16 mouse cellular contexts compared by ENCODE assay signal in the genomic region with DNA sequence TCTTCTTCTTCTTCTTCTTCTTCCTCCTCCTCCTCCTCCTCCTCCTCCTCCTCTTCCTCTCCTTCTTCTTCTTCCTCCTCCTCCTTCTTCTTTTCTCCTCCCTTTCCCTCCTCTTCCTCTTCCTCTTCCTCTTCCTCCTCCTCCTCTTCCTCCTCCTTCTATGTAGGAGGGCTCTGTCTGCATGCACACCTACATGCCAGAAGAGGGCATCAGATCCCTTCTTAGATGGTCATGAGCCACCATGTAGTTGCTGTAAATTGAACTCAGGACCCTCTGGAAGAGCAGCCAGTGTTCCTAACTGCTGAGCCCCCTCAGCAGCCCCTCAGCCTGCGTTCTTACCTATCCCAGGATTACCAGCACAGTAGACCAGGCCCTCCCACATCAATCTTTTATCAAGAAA.
DNase-seq lines count a peak whose midpoint lies in the region; ATAC-seq and TF ChIP-seq lines count a peak whose summit lies in the region.
"Had no signal": no experiment of that assay in that cellular context is flagged by ENCODE, and none has a peak within 500 bp of the region (broad histone marks: within the 10 kb centered on the region; RNA-seq: fewer than 3 reads in every experiment).

No protein-coding gene starts in this region.

- no peak for DNase-seq in heart, postnatal 0 days (ENCODE audit: low spot score)
- DNase-seq in heart, postnatal 4 days: no peak
- no peak for DNase-seq in left cerebral cortex, adult 2 months (ENCODE audit: extremely low spot score in 1 of 2, low spot score in 2 of 2)
- DNase-seq in left cerebral cortex, adult 18-20 months (ENCODE audit: low spot score in 2 of 2): no peak
- DNase-seq in 416B (ENCODE audit: low read depth) (peak; percentile 5), CH12.LX (ENCODE audit: extremely low read depth) (no peak)
- DNase-seq: adrenal gland, postnatal 25 days; cerebellum, adult 11 months; cerebellum, postnatal 10 days; lung, adult 18-20 months; lung, postnatal 4 days; thymus, adult 2 months had no signal

- in situ Hi-C loops in CH12.LX (cut with MboI; ENCODE audit: low pct_ligation_motif_present, low pct_unique_long_range_greater_than_20kb, low sequenced_read_pairs): no loop called here

- WGBS in heart, postnatal 0 days: 56% methylated on average over 1 of the region's 1 CpGs

- no peaks in the 10 kb centered on the region for H3K27me3 ChIP-seq in heart, postnatal 0 days (ENCODE audit: control insufficient read depth, insufficient read depth, low read length)
- no peaks in the 10 kb centered on the region for H3K27me3 ChIP-seq in CH12.LX (replicated peaks)
- H3K27me3 ChIP-seq: hindbrain, embryonic 12.5 days had no signal

- H3K79me2 ChIP-seq in CH12.LX (replicated peaks; ENCODE audit: control insufficient read depth, extremely low read depth, insufficient read depth, poor library complexity, severe bottlenecking): no peaks in the 10 kb centered on the region

- peak; percentile 25; the same call in 1 of the 2 replicates for TF ChIP-seq CTCF in heart, postnatal 0 days (IDR thresholded peaks at IDR 0.05; ENCODE audit: low read depth)
- TF ChIP-seq CTCF in left cerebral cortex, adult 2 months (IDR thresholded peaks at IDR 0.05): peak; percentile 14
- peak in 1 of 2 experiments; percentile 53; a peak in 2 of 4 replicates for TF ChIP-seq CTCF in CH12.LX (conservative IDR thresholded peaks at IDR 0.05 in 1 of 2, IDR thresholded peaks at IDR 0.05 in 1 of 2; ENCODE audit: low read depth in 2 of 2, low read length in 2 of 2)

- no peak for TF ChIP-seq EP300 in heart, postnatal 0 days (IDR thresholded peaks at IDR 0.05; ENCODE audit: low read depth)
- no peak for TF ChIP-seq EP300 in CH12.LX (IDR thresholded peaks at IDR 0.05; ENCODE audit: low read length)

- no peaks in the 10 kb centered on the region for H3K9me3 ChIP-seq in heart, postnatal 0 days (replicated peaks; ENCODE audit: control insufficient read depth, low read length)
- no peaks in the 10 kb centered on the region for H3K9me3 ChIP-seq in CH12.LX (replicated peaks; ENCODE audit: low read length)
- H3K9me3 ChIP-seq: embryonic facial prominence, embryonic 12.5 days; heart, embryonic 10.5 days; hindbrain, embryonic 12.5 days had no signal

- peak; percentile 42 for TF ChIP-seq RAD21 in CH12.LX (IDR thresholded peaks at IDR 0.05; ENCODE audit: low read depth, low read length)

- no peak for ATAC-seq in heart, postnatal 0 days (ENCODE audit: insufficient read depth, low read depth)
- ATAC-seq in inflammation-experienced regulatory T-cells, adult 6 months: no peak

- TF ChIP-seq POLR2A in CH12.LX (IDR thresholded peaks at IDR 0.05; ENCODE audit: low read depth, low read length): no peak

- no peaks in the 10 kb centered on the region for H3K36me3 ChIP-seq in heart, postnatal 0 days (replicated peaks; ENCODE audit: control insufficient read depth, insufficient read depth, low read length)
- no peaks in the 10 kb centered on the region for H3K36me3 ChIP-seq in CH12.LX (replicated peaks in 1 of 2; ENCODE audit: control insufficient read depth in 1 of 2, insufficient read depth in 1 of 2, low read length in 1 of 2)
- H3K36me3 ChIP-seq: embryonic facial prominence, embryonic 12.5 days; heart, embryonic 10.5 days; hindbrain, embryonic 12.5 days had no signal

- no peaks in the 10 kb centered on the region for H3K4me1 ChIP-seq in heart, postnatal 0 days (ENCODE audit: control insufficient read depth, insufficient read depth)
- H3K4me1 ChIP-seq in CH12.LX (ENCODE audit: control insufficient read depth in 1 of 2, insufficient read depth in 2 of 2): no peaks in the 10 kb centered on the region
- H3K4me1 ChIP-seq: embryonic facial prominence, embryonic 12.5 days; hindbrain, embryonic 12.5 days had no signal

- intact Hi-C loops in left cerebral cortex, adult 2 months (cut with DNase I): no loop called here

- H3K27ac ChIP-seq in heart, postnatal 0 days (ENCODE audit: low read depth): no peak overlapping the region
- H3K27ac ChIP-seq in left cerebral cortex, adult 2 months: no peak overlapping the region
- H3K27ac ChIP-seq in CH12.LX (ENCODE audit: insufficient read depth, low read depth): no peak overlapping the region
- H3K27ac ChIP-seq: embryonic facial prominence, embryonic 12.5 days; heart, embryonic 10.5 days; hindbrain, embryonic 12.5 days had no signal

- H3K9ac ChIP-seq in heart, postnatal 0 days (replicated peaks; ENCODE audit: low read depth, low read length): no peak overlapping the region
- no peak overlapping the region for H3K9ac ChIP-seq in CH12.LX (ENCODE audit: insufficient read depth, low read depth)
- H3K9ac ChIP-seq: embryonic facial prominence, embryonic 12.5 days; hindbrain, embryonic 12.5 days had no signal

- no peak overlapping the region for H3K4me2 ChIP-seq in heart, postnatal 0 days (ENCODE audit: low read depth, low read length)
- H3K4me2 ChIP-seq in CH12.LX (ENCODE audit: insufficient read depth, low read depth, poor library complexity, severe bottlenecking): no peak overlapping the region
- H3K4me2 ChIP-seq: embryonic facial prominence, embryonic 12.5 days; hindbrain, embryonic 12.5 days had no signal

- no peak overlapping the region for H3K4me3 ChIP-seq in heart, postnatal 0 days (ENCODE audit: low read depth, low read length)
- no peak overlapping the region for H3K4me3 ChIP-seq in left cerebral cortex, adult 2 months
- H3K4me3 ChIP-seq in CH12.LX (replicated peaks in 1 of 3; ENCODE audit: low read depth in 2 of 3, low read length in 2 of 3, poor library complexity in 1 of 3): no peak overlapping the region
- H3K4me3 ChIP-seq: embryonic facial prominence, embryonic 12.5 days; heart, embryonic 10.5 days; hindbrain, embryonic 12.5 days had no signal

- dilution Hi-C loops in CH12.LX (cut with MboI; ENCODE audit: extremely low pct_ligation_motif_present, extremely low pct_unique_long_range_greater_than_20kb, low sequenced_read_pairs): no loop called here

TF ChIP-seq in CH12.LX, 34 proteins besides CTCF, POLR2A, EP300 and RAD21:
- TF ChIP-seq SMC3 (IDR thresholded peaks at IDR 0.05; ENCODE audit: low read depth, low read length) (peak; percentile 40), MAX (IDR thresholded peaks at IDR 0.05; ENCODE audit: low read length) (no peak)
